Mouse (Mus musculus) regulatory T cell (primary cell): ENCODE measurements at regions not wholly inside any gene's neighbourhood (a gene's known extent, or its start where the extent isn't known, plus 50 kb on each side); places are given as distances from the start of the nearest gene placed in this dataset.
"Not testable (repeated sequence)": the region's sequence is repeated elsewhere in the genome, so short reads cannot be mapped to it uniquely, and the experiment has no call there.

ENCODE experiments used
- in situ Hi-C: fragments of 300-600 bp; cut with MboI, MseI; formaldehyde crosslinking; loops from one replicate; pipeline ENCODE4 v1.15.1; 2025; ENCODE audit warnings: high pct_unique_total_duplicates

- in situ Hi-C loops = no loop called here
These were observed 955.4 kb upstream of the Gm10801 start for GRCm38 (mm10) chr2:97706651-97707050.

- in situ Hi-C loops = no loop called here
These were observed 954.8 kb upstream of the Gm10801 start for GRCm38 (mm10) chr2:97707243-97707642.

GRCm38 (mm10) chr2:97707741-97708140 is 954.3 kb upstream of the Gm10801 start:
- in situ Hi-C loops = no loop called here

- in situ Hi-C loops = no loop called here
These were observed 936.9 kb upstream of the Gm10801 start for GRCm38 (mm10) chr2:97725166-97725565.

- in situ Hi-C loops = no loop called here
These were observed 893.2 kb upstream of the Gm10801 start for GRCm38 (mm10) chr2:97768850-97769249.

- in situ Hi-C loops = loop anchor here (10.0 kb wide), 1 partner anchor 1767 kb away; no protein-coding TSS in a partner anchor
These were observed 884.1 kb upstream of the Gm10801 start for GRCm38 (mm10) chr2:97777929-97778328.

GRCm38 (mm10) chr2:97780001-97780400 is 882.0 kb upstream of the Gm10801 start:
- in situ Hi-C loops = not testable (repeated sequence)
